Mouse (Mus musculus): ENCODE measurements at regions not wholly inside any gene's neighbourhood (a gene's known extent, or its start where the extent isn't known, plus 50 kb on each side); places are given as distances from the start of the nearest gene placed in this dataset.
A peak's percentile ranks its signal among the peaks of the same experiment; 100 is the strongest.

- no peaks in the 10 kb centered on the region for H3K9me3 ChIP-seq
- no peak overlapping the region for H3K9ac ChIP-seq
- no peaks in the 10 kb centered on the region for H3K36me3 ChIP-seq
- H3K4me3 ChIP-seq, result no peak overlapping the region
- ATAC-seq (ENCODE audit: insufficient number of reproducible peaks, low FRiP score, low TSS enrichment, low read depth), result no peak
- no peaks in the 10 kb centered on the region for H3K4me1 ChIP-seq
- 51% methylated on average over 4 of the region's 4 CpGs for WGBS
- no peak overlapping the region for H3K27ac ChIP-seq
- no peak overlapping the region for H3K4me2 ChIP-seq
- no peaks in the 10 kb centered on the region for H3K27me3 ChIP-seq
Measured at GRCm38 (mm10) chr13:71538226-71538625, 425.3 kb downstream of the Irx1 start.

GRCm38 (mm10) chr13:71532796-71533351 lies 430.6 kb downstream of the Irx1 start:
- Histone ChIP-seq H3K36me3 (no peaks in the 10 kb centered on the region), H3K4me1 (0 out of 2 replicates have a peak, but pooled peaks cover 3% of the 10 kb centered on the region), H3K4me3 (no peak overlapping the region), H3K9ac (no peak overlapping the region), H3K27ac (no peak overlapping the region), H3K4me2 (no peak overlapping the region), H3K27me3 (no peaks in the 10 kb centered on the region), H3K9me3 (no peaks in the 10 kb centered on the region)
- 62% methylated on average over 7 of the region's 7 CpGs for WGBS
- ATAC-seq (ENCODE audit: insufficient number of reproducible peaks, low FRiP score, low TSS enrichment, low read depth), result no peak

DNA sequence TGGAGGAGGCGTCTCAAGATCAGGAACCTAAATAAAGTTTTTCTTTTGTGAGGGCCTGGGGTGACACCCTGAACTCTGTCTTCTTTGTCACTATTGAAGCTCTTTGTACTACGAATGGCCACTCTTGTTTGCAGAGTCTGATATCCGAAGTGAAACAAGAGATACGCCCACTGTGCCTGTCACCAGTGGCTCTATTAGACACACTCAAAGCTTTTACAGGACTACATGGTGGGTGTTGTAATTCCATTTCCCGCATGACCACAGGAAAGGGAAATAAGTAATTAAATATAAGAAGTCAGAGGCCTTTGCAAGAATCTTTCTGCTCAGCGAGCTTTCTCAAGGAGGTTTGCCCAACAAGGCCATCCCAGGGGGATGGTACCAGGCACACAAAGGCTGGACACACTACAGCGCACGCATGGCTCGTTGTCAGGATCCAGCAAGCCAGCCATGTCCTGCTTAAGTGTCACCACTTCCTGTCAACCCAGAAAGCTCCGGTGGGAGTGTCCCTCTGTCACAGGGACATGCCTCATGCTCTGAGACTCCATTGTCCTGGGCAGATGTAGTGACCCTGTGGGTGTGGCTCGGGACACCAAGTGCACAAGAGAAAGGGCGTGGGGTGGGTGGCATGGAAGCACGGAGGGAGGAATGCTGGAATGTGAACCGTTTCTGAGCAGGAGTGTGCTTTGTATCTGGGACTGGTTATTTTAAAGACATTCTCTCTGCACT lies 434.0 kb downstream of the Irx1 start:
- ATAC-seq (ENCODE audit: insufficient number of reproducible peaks, low FRiP score, low TSS enrichment, low read depth), result 0 out of 2 replicates have a peak, but pooled peaks have one; percentile 30
- Histone ChIP-seq H3K4me3 (no peak overlapping the region), H3K27me3 (no peaks in the 10 kb centered on the region), H3K9me3 (no peaks in the 10 kb centered on the region), H3K36me3 (no peaks in the 10 kb centered on the region), H3K27ac (no peak overlapping the region), H3K9ac (no peak overlapping the region), H3K4me2 (no peak overlapping the region), H3K4me1 (0 out of 2 replicates have a peak, but pooled peaks cover 3% of the 10 kb centered on the region)
- 57% methylated on average over 14 of the region's 14 CpGs for WGBS

GRCm38 (mm10) chr13:71517776-71518175 lies 445.7 kb downstream of the Irx1 start:
- no peak for ATAC-seq (ENCODE audit: insufficient number of reproducible peaks, low FRiP score, low TSS enrichment, low read depth)
- 73% methylated on average over 1 of the region's 1 CpGs for WGBS
- no peak overlapping the region for H3K27ac ChIP-seq

DNA sequence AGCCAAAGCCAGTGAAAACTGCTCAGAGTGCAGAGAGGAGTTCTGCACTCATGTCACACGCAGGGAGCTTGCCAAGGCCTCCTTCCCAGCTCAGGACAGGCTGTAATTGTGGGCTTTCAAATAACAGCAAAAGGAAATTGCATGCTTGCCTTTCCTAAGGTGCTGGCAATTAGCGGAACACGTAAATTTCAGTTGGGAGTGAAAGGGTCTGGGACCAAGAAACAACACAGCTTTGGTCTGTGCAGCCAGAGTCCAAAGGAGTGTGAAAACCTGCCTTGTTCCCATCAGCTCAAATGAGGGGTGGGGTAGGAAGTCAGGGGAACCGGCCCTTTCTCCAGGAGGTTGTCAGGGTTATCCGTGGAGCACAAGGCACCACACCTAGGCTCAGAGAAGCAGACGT lies 450.3 kb downstream of the Irx1 start:
- Histone ChIP-seq H3K4me1 (no peaks in the 10 kb centered on the region), H3K9ac (no peak overlapping the region), H3K9me3 (no peaks in the 10 kb centered on the region), H3K36me3 (no peaks in the 10 kb centered on the region), H3K27me3 (peaks cover 4% of the 10 kb centered on the region; the same call in 1 of the 2 replicates), H3K27ac (no peak overlapping the region; the same call in 1 of the 2 replicates), H3K4me3 (no peak overlapping the region), H3K4me2 (no peak overlapping the region)
- no peak for ATAC-seq (ENCODE audit: insufficient number of reproducible peaks, low FRiP score, low TSS enrichment, low read depth)
- WGBS, result 21% methylated on average over 6 of the region's 6 CpGs

More at GRCm38 (mm10) chr13:71517776-71518175, 445.7 kb downstream of the Irx1 start:
- H3K9me3 ChIP-seq, result no peaks in the 10 kb centered on the region
- no peak overlapping the region for H3K4me3 ChIP-seq
- H3K27me3 ChIP-seq, result no peaks in the 10 kb centered on the region
- H3K36me3 ChIP-seq, result no peaks in the 10 kb centered on the region
- H3K9ac ChIP-seq, result no peak overlapping the region
- no peaks in the 10 kb centered on the region for H3K4me1 ChIP-seq
- no peak overlapping the region for H3K4me2 ChIP-seq

- WGBS, result 28% methylated on average over 9 of the region's 9 CpGs
- Histone ChIP-seq H3K27me3 (peaks cover 4% of the 10 kb centered on the region; the same call in 1 of the 2 replicates), H3K4me2 (no peak overlapping the region), H3K27ac (no peak overlapping the region), H3K9me3 (no peaks in the 10 kb centered on the region), H3K4me3 (no peak overlapping the region), H3K36me3 (no peaks in the 10 kb centered on the region), H3K4me1 (peaks cover 6% of the 10 kb centered on the region; the same call in 1 of the 2 replicates), H3K9ac (no peak overlapping the region)
- ATAC-seq (ENCODE audit: insufficient number of reproducible peaks, low FRiP score, low TSS enrichment, low read depth), result no peak
Measured at GRCm38 (mm10) chr13:71507956-71508401, 455.5 kb downstream of the Irx1 start.

GRCm38 (mm10) chr13:71507421-71507931 lies 456.0 kb downstream of the Irx1 start:
- H3K9me3 ChIP-seq, result no peaks in the 10 kb centered on the region
- WGBS, result 20% methylated on average over 10 of the region's 10 CpGs
- H3K4me3 ChIP-seq, result no peak overlapping the region
- H3K4me2 ChIP-seq, result peak overlapping the region; percentile 17; the same call in 1 of the 2 replicates
- ATAC-seq (ENCODE audit: insufficient number of reproducible peaks, low FRiP score, low TSS enrichment, low read depth), result no peak
- H3K4me1 ChIP-seq, result peaks cover 6% of the 10 kb centered on the region; the same call in 1 of the 2 replicates
- H3K27me3 ChIP-seq, result peaks cover 4% of the 10 kb centered on the region; the same call in 1 of the 2 replicates
- H3K9ac ChIP-seq, result no peak overlapping the region
- H3K36me3 ChIP-seq, result no peaks in the 10 kb centered on the region
- no peak overlapping the region for H3K27ac ChIP-seq

DNA sequence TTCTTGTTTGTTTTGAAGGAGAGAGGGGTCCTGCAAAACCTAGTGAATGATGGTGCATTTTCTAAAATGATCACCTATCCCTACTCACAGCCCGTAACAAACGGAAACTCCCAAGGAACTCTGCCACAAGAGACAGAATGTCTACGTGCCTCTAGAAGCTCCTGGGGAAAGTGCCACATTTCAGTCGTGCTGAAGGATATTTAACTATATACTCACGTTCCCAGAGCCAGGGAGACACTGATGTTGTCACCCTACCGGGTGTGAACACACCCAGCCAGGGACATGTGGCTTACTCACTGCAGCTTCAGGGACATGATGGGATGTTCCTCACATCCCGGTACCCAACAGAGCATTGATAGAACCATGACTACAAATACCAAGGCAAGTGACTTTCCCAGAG lies 456.7 kb downstream of the Irx1 start:
- 31% methylated on average over 7 of the region's 7 CpGs for WGBS
- Histone ChIP-seq H3K4me2 (no peak overlapping the region), H3K36me3 (no peaks in the 10 kb centered on the region), H3K4me3 (no peak overlapping the region), H3K9me3 (no peaks in the 10 kb centered on the region), H3K27ac (no peak overlapping the region), H3K9ac (no peak overlapping the region), H3K4me1 (peaks cover 6% of the 10 kb centered on the region; the same call in 1 of the 2 replicates), H3K27me3 (peaks cover 4% of the 10 kb centered on the region; the same call in 1 of the 2 replicates)
- ATAC-seq (ENCODE audit: insufficient number of reproducible peaks, low FRiP score, low TSS enrichment, low read depth), result no peak

DNA sequence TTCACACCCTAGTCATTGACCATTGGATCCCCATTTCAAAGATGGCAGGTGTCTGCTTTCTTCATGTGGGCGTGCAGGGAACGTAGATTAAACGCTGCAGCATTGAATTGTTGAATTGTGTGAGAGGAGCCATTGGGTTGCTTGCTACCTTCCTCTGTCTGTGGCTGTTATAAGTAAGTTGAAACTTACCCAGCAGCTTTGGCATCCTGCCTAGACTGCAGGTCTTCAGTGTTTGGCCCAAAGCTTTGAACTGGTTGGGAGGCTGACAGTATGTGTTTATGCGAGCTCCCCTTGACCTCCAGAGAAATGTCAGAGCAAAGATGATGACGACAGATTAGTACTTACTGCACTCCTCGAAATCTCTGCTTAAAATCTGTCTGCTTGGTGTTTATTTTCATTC lies 473.8 kb downstream of the Irx1 start:
- Histone ChIP-seq H3K9me3 (no peaks in the 10 kb centered on the region), H3K36me3 (no peaks in the 10 kb centered on the region), H3K4me3 (no peak overlapping the region), H3K27me3 (no peaks in the 10 kb centered on the region), H3K27ac (no peak overlapping the region), H3K9ac (no peak overlapping the region), H3K4me2 (no peak overlapping the region), H3K4me1 (no peaks in the 10 kb centered on the region)
- ATAC-seq (ENCODE audit: insufficient number of reproducible peaks, low FRiP score, low TSS enrichment, low read depth), result no peak
- 72% methylated on average over 6 of the region's 6 CpGs for WGBS

GRCm38 (mm10) chr13:71481205-71481604 lies 482.3 kb downstream of the Irx1 start:
- Histone ChIP-seq H3K9ac (no peak overlapping the region), H3K27me3 (no peaks in the 10 kb centered on the region), H3K4me1 (no peaks in the 10 kb centered on the region), H3K36me3 (no peaks in the 10 kb centered on the region), H3K4me3 (no peak overlapping the region), H3K4me2 (no peak overlapping the region), H3K9me3 (no peaks in the 10 kb centered on the region), H3K27ac (no peak overlapping the region)
- no peak for ATAC-seq (ENCODE audit: insufficient number of reproducible peaks, low FRiP score, low TSS enrichment, low read depth)

GRCm38 (mm10) chr13:71461552-71461951 lies 502.0 kb downstream of the Irx1 start:
- H3K9me3 ChIP-seq, result no peaks in the 10 kb centered on the region
- peaks cover 10% of the 10 kb centered on the region; the same call in 1 of the 2 replicates for H3K4me1 ChIP-seq
- H3K9ac ChIP-seq, result no peak overlapping the region
- no peak for ATAC-seq (ENCODE audit: insufficient number of reproducible peaks, low FRiP score, low TSS enrichment, low read depth)
- peaks cover 17% of the 10 kb centered on the region for H3K27me3 ChIP-seq
- H3K4me2 ChIP-seq, result no peak overlapping the region
- H3K4me3 ChIP-seq, result no peak overlapping the region
- 57% methylated on average over 3 of the region's 3 CpGs for WGBS
- no peaks in the 10 kb centered on the region for H3K36me3 ChIP-seq
- no peak overlapping the region for H3K27ac ChIP-seq

DNA sequence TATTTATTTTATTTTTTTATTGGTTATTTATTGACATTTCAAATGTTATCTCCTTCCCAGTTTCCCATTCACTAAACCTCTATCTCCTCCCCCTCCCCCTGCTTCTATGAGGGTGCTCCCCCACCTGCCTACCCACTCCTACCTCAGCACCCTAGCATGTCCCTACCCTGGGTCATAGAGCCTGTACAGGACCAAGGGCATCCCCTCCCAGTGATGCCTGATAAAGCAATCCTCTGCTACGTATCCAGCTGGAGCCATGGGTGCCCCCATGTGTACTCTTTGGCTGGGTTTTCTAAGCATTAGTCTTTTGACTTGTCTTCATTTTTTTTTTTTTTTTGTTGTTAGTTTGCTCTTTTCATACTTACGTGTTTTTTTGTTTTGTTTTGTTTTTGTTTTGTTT lies 502.9 kb downstream of the Irx1 start:
- WGBS, result 90% methylated on average over 2 of the region's 2 CpGs
- ATAC-seq (ENCODE audit: insufficient number of reproducible peaks, low FRiP score, low TSS enrichment, low read depth), result no peak
- peaks cover 10% of the 10 kb centered on the region; the same call in 1 of the 2 replicates for H3K4me1 ChIP-seq
- no peak overlapping the region for H3K4me3 ChIP-seq
- no peak overlapping the region for H3K27ac ChIP-seq
- H3K36me3 ChIP-seq, result no peaks in the 10 kb centered on the region
- H3K4me2 ChIP-seq, result no peak overlapping the region
- peaks cover 19% of the 10 kb centered on the region for H3K27me3 ChIP-seq
- H3K9ac ChIP-seq, result no peak overlapping the region
- H3K9me3 ChIP-seq, result no peaks in the 10 kb centered on the region

Measured in limb, embryonic 15.5 days (tissue).